Mouse (Mus musculus) adrenal gland, adult 2 months (tissue): Measurements from ENCODE around the gene Polg2. TPM values are rescaled to one million over a fixed set of nuclear protein-coding genes. Genes with fewer than 3 reads are reported as not detected.
"Not testable (repeated sequence)": the region's sequence is repeated elsewhere in the genome, so short reads cannot be mapped to it uniquely, and the experiment has no call there.

Experiments used
- DNase-seq: peaks from one replicate; pipeline ENCODE4 v3.0.0; 2021
- microRNA-seq, 2 experiments: library from miRNA; unstranded; fragments of <30 nt; microRNA quantifications; one replicate each; pipeline ENCODE4 v1.2.0; 2021
- polyA plus RNA-seq: library from polyadenylated mRNA; depleted of rRNA; stranded (reverse); fragments of >200 nt; gene quantifications from 2 replicates; pipeline ENCODE4 v1.2.3, GENCODE M21; 2012; rRNA removed
- total RNA-seq, 2 experiments: library from RNA; stranded (reverse); gene quantifications; 2 replicates each; pipeline ENCODE4 v1.2.3; 2021

Gene Polg2
- total and polyA plus RNA-seq, 3 experiments, result 3.3 to 6.2 (median 6.0) TPM

GRCm38 (mm10) chr11:106724916-106725235, 54.5 kb downstream of the Polg2 start:
- DNase-seq, result not testable (repeated sequence)

DNA sequence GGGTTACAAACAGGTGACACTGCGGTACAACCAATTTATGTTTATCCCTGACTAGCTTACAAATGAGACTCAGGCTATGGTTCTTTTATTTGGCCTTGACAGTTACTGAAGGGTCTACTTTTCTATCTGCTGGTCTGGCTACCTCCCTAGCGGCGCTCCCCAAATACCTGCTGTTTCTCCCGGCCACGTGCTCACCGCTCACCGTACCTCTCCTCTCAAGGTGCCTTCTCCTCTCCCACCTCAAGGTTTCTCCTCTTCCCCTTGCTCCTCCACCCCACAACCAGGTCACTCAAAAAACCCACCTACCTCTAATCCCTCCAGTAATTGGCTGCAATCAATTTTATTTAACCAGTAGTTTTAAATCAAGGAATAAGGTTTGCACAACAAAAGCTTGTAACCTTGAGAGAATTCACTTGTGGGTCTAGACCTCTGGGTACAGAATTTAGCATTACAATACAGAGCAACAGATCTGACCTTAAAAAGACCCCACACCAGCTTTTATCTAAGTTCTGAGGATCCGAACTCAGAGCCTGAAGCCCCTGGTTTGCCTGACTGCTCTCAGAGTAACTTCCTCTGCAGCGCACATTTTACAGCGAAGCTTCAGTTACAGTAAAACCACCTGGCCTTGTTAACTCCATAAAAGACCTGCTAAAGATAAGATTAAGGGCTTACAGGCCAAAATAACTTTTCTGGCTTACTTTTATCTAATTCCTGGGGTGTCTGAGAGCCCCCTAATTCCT, 55.0 kb downstream of the Polg2 start:
- DNase-seq, result no peak

- no peak for DNase-seq
Observed at GRCm38 (mm10) chr11:106723611-106724125, 55.7 kb downstream of the Polg2 start.

DNA sequence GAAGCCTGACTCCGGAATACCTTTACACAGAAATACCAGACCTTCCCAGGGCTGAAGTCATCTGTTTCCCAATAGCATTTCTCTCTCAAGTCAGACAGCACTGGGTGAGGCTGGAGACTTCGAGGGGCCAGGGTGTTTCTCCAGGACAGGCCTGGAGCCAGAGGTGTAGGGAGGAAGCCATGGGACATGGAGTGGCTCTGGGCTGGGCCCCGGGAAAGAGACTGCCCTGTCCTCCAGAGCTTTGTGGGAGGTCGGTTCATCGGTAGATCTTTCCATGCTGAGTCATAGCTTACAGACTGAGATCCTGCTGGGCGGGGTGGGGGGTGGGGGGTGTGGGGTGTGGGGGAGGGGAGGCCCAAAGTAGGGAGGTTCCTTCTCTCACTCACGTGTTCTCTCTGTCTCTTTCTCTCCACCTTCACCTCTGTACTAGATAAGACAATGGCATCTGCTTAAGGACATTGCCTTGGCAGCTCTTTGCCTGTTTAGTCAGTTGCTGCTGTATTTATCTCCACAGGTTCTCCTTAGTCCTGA, 56.4 kb downstream of the Polg2 start:
- DNase-seq, result peak; percentile 70

- no peak for DNase-seq
Observed at GRCm38 (mm10) chr11:106720379-106720778, 59.0 kb downstream of the Polg2 start.

Small RNAs within 50 kb of the gene (microRNA-seq; reads per million reads assigned to microRNA genes)
- 0 reads per million in 2 experiments for gene Gm25994
- 10.3 to 16.1 reads per million in 2 experiments for gene Mir3064

Other genes with a start within 250 kb of the Polg2 start
- gene Tex2, start 166.1 kb downstream of the Polg2 start, total RNA-seq, result 10 to 100 TPM; 54.0 to 55.5 TPM
- gene Tex2, start 166.1 kb downstream of the Polg2 start, polyA plus RNA-seq, result 14.0 and 15.8 TPM in 2 replicates
- gene Pecam1, start 28.9 kb downstream of the Polg2 start, total RNA-seq, result 10 to 100 TPM; 64.0 to 94.8 TPM
- 15.5 and 17.5 TPM in 2 replicates for gene Pecam1, start 28.9 kb downstream of the Polg2 start, polyA plus RNA-seq
- gene Milr1, start 28.3 kb downstream of the Polg2 start, total RNA-seq, result 1 to 10 TPM in 1 of 2 experiments, under 1 TPM in 1; 0.81 to 2.6 TPM
- gene Milr1, start 28.3 kb downstream of the Polg2 start, polyA plus RNA-seq, result not detected in 2 replicates
- gene Ddx5, start 9.6 kb upstream of the Polg2 start, total RNA-seq, result 1,000 to 10,000 TPM in 1 of 2 experiments, 100 to 1,000 TPM in 1; 763 to 1,110 TPM
- 2,814 and 2,984 TPM in 2 replicates for gene Ddx5, start 9.6 kb upstream of the Polg2 start, polyA plus RNA-seq
- 10 to 100 TPM in 1 of 2 experiments, 1 to 10 TPM in 1; 7.1 to 12.5 TPM for gene Cep95, start 9.7 kb upstream of the Polg2 start, total RNA-seq
- gene Cep95, start 9.7 kb upstream of the Polg2 start, polyA plus RNA-seq, result 0.73 and 0.92 TPM in 2 replicates
- gene Smurf2, start 141.2 kb upstream of the Polg2 start, total RNA-seq, result 10 to 100 TPM; 34.6 to 38.2 TPM
- 3.6 and 4.7 TPM in 2 replicates for gene Smurf2, start 141.2 kb upstream of the Polg2 start, polyA plus RNA-seq
- gene Kpna2, start 220.0 kb upstream of the Polg2 start, total RNA-seq, result 10 to 100 TPM; 33.6 to 34.8 TPM
- gene Kpna2, start 220.0 kb upstream of the Polg2 start, polyA plus RNA-seq, result 6.5 and 7.0 TPM in 2 replicates
- gene 1810010H24Rik, start 246.1 kb upstream of the Polg2 start, total RNA-seq, result 1 to 10 TPM; 2.7 to 3.1 TPM
- gene 1810010H24Rik, start 246.1 kb upstream of the Polg2 start, polyA plus RNA-seq, result 2.0 and 4.8 TPM in 2 replicates